Mouse (Mus musculus) bone marrow, adult 2 months (tissue): ENCODE data around the gene Egflam. TPM values are rescaled to one million over a fixed set of nuclear protein-coding genes. Genes with fewer than 3 reads are reported as not detected.

ENCODE experiments used
- H3K27ac ChIP-seq: fragments of 200-500 bp; 2 replicates; pipeline ENCODE4 v1.5.1; 2012; ENCODE audit warnings: low read depth, mild to moderate bottlenecking, control low read depth, inconsistent platforms, low read length; ENCODE audit not compliant: control insufficient read depth, poor library complexity, insufficient read depth
- H3K4me1 ChIP-seq: fragments of 200-500 bp; 2 replicates; pipeline ENCODE4 v1.6.1; 2011; ENCODE audit warnings: low read length; ENCODE audit not compliant: control insufficient read depth, insufficient read depth
- H3K4me3 ChIP-seq: fragments of 200-500 bp; replicated peaks from 2 replicates; pipeline ENCODE3; 2011; ENCODE audit warnings: mild to moderate bottlenecking, low read depth, low read length, control low read depth; ENCODE audit not compliant: control insufficient read depth
- CTCF ChIP-seq: fragments of 200-500 bp; IDR thresholded peaks from 2 replicates; pipeline ENCODE4 v1.5.1; 2011; ENCODE audit warnings: low read length, control low read depth; ENCODE audit not compliant: control insufficient read depth, insufficient read depth
- POLR2A ChIP-seq: fragments of 200-500 bp; IDR thresholded peaks from 2 replicates; pipeline ENCODE4 v1.6.1; 2011; ENCODE audit warnings: low read depth, mild to moderate bottlenecking, control low read depth, low read length, borderline replicate concordance; ENCODE audit not compliant: control insufficient read depth
- WGBS: fragments of 180-500 bp; shearing (Covaris S2); methylation state at CpG from one replicate; pipeline ENCODE4 v1.1.7; 2018; 5-methylcytosine and 5-hydroxymethylcytosine counted together
- polyA plus RNA-seq: library from polyadenylated mRNA; stranded (reverse); fragments of >200 nt; gene quantifications from 2 replicates; pipeline ENCODE4 v1.2.4, GENCODE M21; 2011; ENCODE audit warnings: low replicate concordance; ENCODE audit not compliant: missing spikeins, insufficient read depth, insufficient read length

The Egflam gene
- 0.45 TPM in 1 of 2 replicates, not detected in the other for polyA plus RNA-seq

DNA sequence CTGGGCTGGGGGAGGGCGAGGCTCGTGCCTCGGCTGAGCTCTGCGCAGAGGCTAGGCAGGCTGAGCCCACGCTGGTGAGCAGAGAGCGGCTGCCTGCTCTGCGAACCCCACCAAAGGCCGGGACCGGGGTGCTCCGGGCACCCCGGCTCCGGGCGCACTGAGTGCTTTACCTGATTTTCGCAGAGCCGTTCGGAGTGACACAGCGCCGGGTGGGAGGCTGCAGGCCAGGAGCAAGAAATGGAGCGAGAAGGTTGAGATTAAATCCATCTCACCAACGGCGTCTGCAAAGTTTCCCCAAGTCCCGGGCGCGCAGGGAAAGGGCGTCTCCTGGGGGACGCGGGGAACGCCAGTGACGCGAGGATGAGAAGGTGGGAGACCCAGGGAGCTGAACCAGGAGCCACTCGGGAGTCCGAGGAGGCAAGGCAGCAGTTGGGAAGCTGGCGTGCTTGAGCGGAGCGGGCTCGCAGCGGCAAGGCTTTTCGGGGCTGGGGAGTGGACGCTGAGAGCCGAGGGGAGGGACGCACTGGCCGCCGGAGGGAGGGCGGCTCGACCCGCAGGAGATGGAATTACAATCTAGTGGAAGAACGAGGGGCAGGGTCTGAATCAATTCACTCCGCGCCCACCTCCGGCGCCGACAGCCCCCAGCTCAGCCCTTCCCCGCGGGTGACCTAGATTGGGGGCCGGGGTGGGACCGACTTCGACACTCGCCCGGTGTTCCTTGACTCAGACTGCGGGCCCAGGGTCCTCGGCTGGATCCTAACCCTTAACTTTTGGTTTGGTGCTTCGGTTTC lies at the start of gene Egflam:
Gene Egflam (minus strand): TSS at position 578 of the 791 bp plus-strand sequence.
- 3% methylated on average over 62 of the region's 62 CpGs for WGBS
- Histone ChIP-seq H3K4me3 (no peak within 1 kb of the TSS), H3K4me1 (no peaks in the 10 kb centered on the region), H3K27ac (no peak within 1 kb of the TSS)
- TF ChIP-seq CTCF (no peak), POLR2A (no peak)

- WGBS, result 61% methylated on average over 17 of the region's 17 CpGs
- TF ChIP-seq POLR2A, result no peak
- no peak for TF ChIP-seq CTCF
- no peaks in the 10 kb centered on the region for H3K4me1 ChIP-seq
- no peak overlapping the region for H3K27ac ChIP-seq
- no peak overlapping the region for H3K4me3 ChIP-seq
Observed at GRCm38 (mm10) chr15:7443396-7444315, 45.5 kb upstream of the Egflam start.

GRCm38 (mm10) chr15:7442148-7443100 lies 44.2 kb upstream of the Egflam start:
- WGBS, result 61% methylated on average over 16 of the region's 16 CpGs
- Histone ChIP-seq H3K27ac (no peak overlapping the region), H3K4me3 (no peak overlapping the region), H3K4me1 (no peaks in the 10 kb centered on the region)
- TF ChIP-seq CTCF (no peak), POLR2A (no peak)

GRCm38 (mm10) chr15:7424282-7424681 lies 26.1 kb upstream of the Egflam start:
- TF ChIP-seq POLR2A (no peak), CTCF (no peak)
- WGBS, result 60% methylated on average over 2 of the region's 2 CpGs

GRCm38 (mm10) chr15:7404521-7404920 lies 6.3 kb upstream of the Egflam start:
- TF ChIP-seq POLR2A, result no peak
- TF ChIP-seq CTCF, result no peak
- H3K27ac ChIP-seq, result no peak overlapping the region
- H3K4me3 ChIP-seq, result no peak overlapping the region
- WGBS, result 75% methylated on average over 8 of the region's 8 CpGs
- no peaks in the 10 kb centered on the region for H3K4me1 ChIP-seq

More at GRCm38 (mm10) chr15:7424282-7424681, 26.1 kb upstream of the Egflam start:
- Histone ChIP-seq H3K4me3 (no peak overlapping the region), H3K4me1 (no peaks in the 10 kb centered on the region), H3K27ac (no peak overlapping the region)

DNA sequence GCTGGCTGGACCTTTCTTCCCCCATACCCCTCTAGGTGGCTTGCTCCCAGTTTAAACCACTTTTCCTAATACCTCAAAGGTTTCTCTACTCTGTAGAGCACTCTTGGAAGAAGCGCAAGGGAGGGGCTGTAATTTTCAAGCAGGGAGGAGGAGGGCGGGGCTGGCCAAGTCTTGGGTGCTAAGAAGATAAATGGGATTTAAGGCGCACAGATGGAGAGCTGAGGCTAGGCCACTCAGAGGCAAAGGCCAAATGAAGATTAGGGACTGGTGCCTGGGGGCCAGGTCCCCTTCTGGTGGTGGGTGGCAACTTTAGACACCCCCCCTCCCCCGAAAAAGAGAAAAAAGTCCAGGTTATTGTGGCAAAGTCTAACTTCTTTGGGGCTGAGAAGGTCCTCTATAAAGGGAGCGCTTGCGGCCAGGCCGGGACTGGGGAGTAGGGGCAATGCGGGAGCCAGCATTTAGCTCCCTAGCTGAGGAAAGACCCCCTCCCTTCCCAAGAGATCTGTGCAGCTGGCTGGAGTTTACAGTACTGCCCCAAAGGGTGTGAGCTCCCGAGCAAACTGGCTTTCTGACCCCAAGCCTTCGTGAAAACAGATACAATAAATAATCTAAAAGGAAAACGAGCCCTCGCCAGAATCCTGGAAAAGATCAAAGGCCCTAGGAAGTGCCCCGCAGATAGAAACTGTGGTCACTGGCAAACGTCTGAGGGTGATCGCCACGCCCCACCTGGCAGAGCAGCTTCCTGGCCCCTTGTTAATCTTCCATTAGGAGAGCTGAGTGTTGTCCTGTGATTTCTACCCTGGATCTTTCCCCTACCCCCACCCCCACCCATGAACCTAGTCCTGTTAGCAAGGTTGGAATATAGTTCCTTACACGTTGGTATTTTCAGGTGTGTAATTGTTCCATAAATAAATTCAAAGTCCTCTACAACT lies 680 bp upstream of the Egflam start:
- no peaks in the 10 kb centered on the region for H3K4me1 ChIP-seq
- H3K4me3 ChIP-seq, result no peak overlapping the region
- no peak for TF ChIP-seq CTCF
- no peak for TF ChIP-seq POLR2A
- no peak overlapping the region for H3K27ac ChIP-seq
- WGBS, result 8% methylated on average over 17 of the region's 17 CpGs

DNA sequence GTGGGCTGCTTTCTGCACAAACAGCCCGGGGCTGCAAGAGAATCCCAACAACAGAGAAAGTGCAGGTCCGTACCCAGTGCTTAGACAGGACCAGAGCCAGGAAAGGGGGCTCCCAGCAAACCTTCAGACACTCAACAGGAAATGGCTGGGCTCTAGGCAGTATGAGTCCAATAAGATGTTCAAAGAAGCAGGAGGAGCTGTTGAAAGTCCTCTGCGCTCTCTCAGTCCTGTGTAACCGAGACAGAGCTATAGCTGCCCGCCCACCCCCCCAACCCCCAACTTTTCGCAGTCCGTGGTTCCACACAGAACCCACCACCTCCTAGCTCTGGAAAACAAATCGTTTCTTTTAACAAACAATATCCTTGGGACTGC lies 763 bp downstream of the Egflam start:
- Histone ChIP-seq H3K4me3 (no peak overlapping the region), H3K27ac (no peak overlapping the region), H3K4me1 (no peaks in the 10 kb centered on the region)
- 8% methylated on average over 8 of the region's 8 CpGs for WGBS
- no peak for TF ChIP-seq POLR2A
- no peak for TF ChIP-seq CTCF
